In genomic region chr2:18766821-18767541, GRCm38 (mm10) we compare ENCODE assay signal across 8 mouse cellular contexts.
DNase-seq lines count a peak whose midpoint lies in the region; ATAC-seq and TF ChIP-seq lines count a peak whose summit lies in the region.

No protein-coding gene starts in this region.

- H3K79me2 ChIP-seq in MEL (ENCODE audit: control insufficient read depth, insufficient read depth, low read length, poor library complexity): no peaks in the 10 kb centered on the region

- DNase-seq in MEL (ENCODE audit: low read depth, low spot score): peak; percentile 80
- DNase-seq in cerebellum, adult 8-10 months: peak; percentile 67
- peak; percentile 79 for DNase-seq in forelimb bud, embryonic 11.5 days (ENCODE audit: low read depth, low spot score)
- DNase-seq in layer of hippocampus, adult 9-10 months (ENCODE audit: low spot score): peak; percentile 42
- peak; percentile 57 for DNase-seq in thymus, adult 18-20 months

- H3K27me3 ChIP-seq in MEL (ENCODE audit: control insufficient read depth in 1 of 2, insufficient read depth in 2 of 2, low read length in 2 of 2): peaks cover 0 to 12% of the 10 kb centered on the region in 2 experiments
- no peaks in the 10 kb centered on the region for H3K27me3 ChIP-seq in lung, embryonic 15.5 days

- H3K9me3 ChIP-seq in MEL (replicated peaks; ENCODE audit: insufficient read depth, low read length): no peaks in the 10 kb centered on the region
- no peaks in the 10 kb centered on the region for H3K9me3 ChIP-seq in lung, embryonic 15.5 days

- no peak; the same call in 1 of the 2 replicates for TF ChIP-seq RAD21 in MEL (IDR thresholded peaks at IDR 0.05; ENCODE audit: low read depth, low read length)

- peak overlapping the region; percentile 86 for H3K9ac ChIP-seq in MEL (ENCODE audit: control insufficient read depth, low read depth, low read length, poor library complexity, severe bottlenecking)
- H3K9ac ChIP-seq in lung, embryonic 15.5 days: peak overlapping the region; percentile 80

- H3K4me2 ChIP-seq in lung, embryonic 15.5 days: peak overlapping the region; percentile 81

- no peaks in the 10 kb centered on the region for H3K36me3 ChIP-seq in MEL (ENCODE audit: control insufficient read depth in 1 of 2, insufficient read depth in 2 of 2, low read length in 2 of 2)
- H3K36me3 ChIP-seq in lung, embryonic 15.5 days: no peaks in the 10 kb centered on the region

- no peak overlapping the region for H3K27ac ChIP-seq in MEL (ENCODE audit: control insufficient read depth, low read depth, low read length)
- peak overlapping the region; percentile 96 for H3K27ac ChIP-seq in lung, embryonic 15.5 days
- H3K27ac ChIP-seq in olfactory bulb, adult 2 months (ENCODE audit: insufficient read depth, low read depth, low read length): peak overlapping the region; percentile 87

- under 1% methylated on average over 56 of the region's 56 CpGs for WGBS in lung, embryonic 15.5 days
- WGBS in olfactory bulb, adult 2 months: 1% methylated on average over 56 of the region's 56 CpGs

- no peak for TF ChIP-seq CTCF in MEL (IDR thresholded peaks at IDR 0.05 in 2 of 3, conservative IDR thresholded peaks at IDR 0.05 in 1 of 3; ENCODE audit: control insufficient read depth in 1 of 3, insufficient read depth in 1 of 3, low read depth in 2 of 3, low read length in 3 of 3, poor library complexity in 1 of 3, severe bottlenecking in 1 of 3)
- no peak for TF ChIP-seq CTCF in olfactory bulb, adult 2 months (IDR thresholded peaks at IDR 0.05; ENCODE audit: insufficient read depth, low read depth, low read length)

- no peaks in the 10 kb centered on the region for H3K4me1 ChIP-seq in MEL (ENCODE audit: control insufficient read depth in 1 of 2, insufficient read depth in 2 of 2, low read length in 2 of 2)
- H3K4me1 ChIP-seq in lung, embryonic 15.5 days: peaks cover 14% of the 10 kb centered on the region
- no peaks in the 10 kb centered on the region for H3K4me1 ChIP-seq in olfactory bulb, adult 2 months (ENCODE audit: control insufficient read depth, insufficient read depth, low read length)

- H3K4me3 ChIP-seq in MEL (ENCODE audit: control insufficient read depth in 1 of 2, insufficient read depth in 1 of 2, low read depth in 2 of 2, low read length in 2 of 2): peak overlapping the region; percentile 81 to 88
- peak overlapping the region; percentile 66 for H3K4me3 ChIP-seq in lung, embryonic 15.5 days
- peak overlapping the region; percentile 76 for H3K4me3 ChIP-seq in olfactory bulb, adult 2 months (ENCODE audit: insufficient read depth, low read depth, low read length)

- ATAC-seq in hematopoietic stem cell, adult 5-6 weeks (replicated peaks in 1 of 2; ENCODE audit: insufficient read depth in 1 of 2, low FRiP score in 2 of 2, low TSS enrichment in 1 of 2, low read depth in 1 of 2, poor library complexity in 2 of 2, severe bottlenecking in 2 of 2): peak; percentile 72 to 84
- peak; percentile 87 for ATAC-seq in lung, embryonic 15.5 days (ENCODE audit: borderline replicate concordance, extremely low read depth, low FRiP score, low TSS enrichment)

- TF ChIP-seq EP300 in MEL (IDR thresholded peaks at IDR 0.05; ENCODE audit: low read depth in 1 of 2, low read length in 2 of 2): no peak

- peak in 1 of 2 experiments; percentile 21; a peak in 1 of 4 replicates for TF ChIP-seq POLR2A in MEL (IDR thresholded peaks at IDR 0.05; ENCODE audit: control insufficient read depth in 1 of 2, insufficient read depth in 1 of 2, low read depth in 1 of 2, low read length in 2 of 2, poor library complexity in 1 of 2)
- TF ChIP-seq POLR2A in olfactory bulb, adult 2 months (IDR thresholded peaks at IDR 0.05; ENCODE audit: insufficient read depth, low read depth, low read length): no peak; the same call in 1 of the 2 replicates

TF ChIP-seq in MEL, 35 proteins besides CTCF, POLR2A, EP300 and RAD21:
- TF ChIP-seq MAX (IDR thresholded peaks at IDR 0.05; ENCODE audit: low read length) (no peak), NELFE (IDR thresholded peaks at IDR 0.05; ENCODE audit: low read depth, low read length) (peak; percentile 38), MYC (IDR thresholded peaks at IDR 0.05; ENCODE audit: low read depth, low read length) (no peak), TBP (IDR thresholded peaks at IDR 0.05; ENCODE audit: low read depth, low read length) (0 out of 2 replicates have a peak, but pooled peaks have one; percentile 14), KAT2A (conservative IDR thresholded peaks at IDR 0.05; ENCODE audit: low read depth, low read length) (peak; percentile 48; the same call in 1 of the 2 replicates), CHD2 (IDR thresholded peaks at IDR 0.05; ENCODE audit: low read length) (no peak), ELF1 (IDR thresholded peaks at IDR 0.05; ENCODE audit: low read depth, low read length) (peak; percentile 25; the same call in 1 of the 2 replicates)
